Mouse (Mus musculus) limb, embryonic 10.5 days (tissue): ENCODE data around the gene Rdh14. TPM values are rescaled to one million over a fixed set of nuclear protein-coding genes. Genes with fewer than 3 reads are reported as not detected.
A peak's percentile ranks its signal among the peaks of the same experiment; 100 is the strongest.

Experiments used
- DNase-seq: peaks from one replicate; pipeline ENCODE4 v3.0.0-alpha.2; 2017; ENCODE audit warnings: low spot score
- H3K27ac ChIP-seq: fragments of 300-500 bp; sonication (generic); 2 replicates; pipeline ENCODE4 v1.5.1; 2016; ENCODE audit warnings: mild to moderate bottlenecking
- H3K27me3 ChIP-seq: fragments of 300-500 bp; sonication (generic); 2 replicates; pipeline ENCODE4 v1.6.1; 2016; ENCODE audit warnings: low read depth, mild to moderate bottlenecking; ENCODE audit not compliant: poor library complexity, severe bottlenecking
- H3K36me3 ChIP-seq: fragments of 300-500 bp; sonication (generic); 2 replicates; pipeline ENCODE4 v1.6.1; 2016; ENCODE audit warnings: mild to moderate bottlenecking, moderate library complexity
- H3K4me1 ChIP-seq: fragments of 300-500 bp; sonication (generic); 2 replicates; pipeline ENCODE4 v1.6.1; 2016
- H3K4me3 ChIP-seq: fragments of 300-500 bp; sonication (generic); 2 replicates; pipeline ENCODE4 v1.5.1; 2016; ENCODE audit warnings: mild to moderate bottlenecking, moderate library complexity
- H3K9me3 ChIP-seq: fragments of 300-500 bp; sonication (generic); replicated peaks from 2 replicates; pipeline ENCODE4 v1.6.1; 2016; ENCODE audit warnings: mild to moderate bottlenecking
- WGBS: fragments of 180-500 bp; shearing (Covaris S2); methylation state at CpG from one replicate; pipeline ENCODE4 v1.1.7; 2016; 5-methylcytosine and 5-hydroxymethylcytosine counted together
- polyA plus RNA-seq: library from polyadenylated mRNA; unstranded; fragments of >200 nt; fragmentation: Nextera tagmentation; extraction: Ambion mirVana; gene quantifications from 2 replicates; pipeline ENCODE4 v1.2.1, GENCODE M21; 2016

Gene Rdh14
- polyA plus RNA-seq, 1 experiment from 2014 or later: 24.5 TPM

DNA sequence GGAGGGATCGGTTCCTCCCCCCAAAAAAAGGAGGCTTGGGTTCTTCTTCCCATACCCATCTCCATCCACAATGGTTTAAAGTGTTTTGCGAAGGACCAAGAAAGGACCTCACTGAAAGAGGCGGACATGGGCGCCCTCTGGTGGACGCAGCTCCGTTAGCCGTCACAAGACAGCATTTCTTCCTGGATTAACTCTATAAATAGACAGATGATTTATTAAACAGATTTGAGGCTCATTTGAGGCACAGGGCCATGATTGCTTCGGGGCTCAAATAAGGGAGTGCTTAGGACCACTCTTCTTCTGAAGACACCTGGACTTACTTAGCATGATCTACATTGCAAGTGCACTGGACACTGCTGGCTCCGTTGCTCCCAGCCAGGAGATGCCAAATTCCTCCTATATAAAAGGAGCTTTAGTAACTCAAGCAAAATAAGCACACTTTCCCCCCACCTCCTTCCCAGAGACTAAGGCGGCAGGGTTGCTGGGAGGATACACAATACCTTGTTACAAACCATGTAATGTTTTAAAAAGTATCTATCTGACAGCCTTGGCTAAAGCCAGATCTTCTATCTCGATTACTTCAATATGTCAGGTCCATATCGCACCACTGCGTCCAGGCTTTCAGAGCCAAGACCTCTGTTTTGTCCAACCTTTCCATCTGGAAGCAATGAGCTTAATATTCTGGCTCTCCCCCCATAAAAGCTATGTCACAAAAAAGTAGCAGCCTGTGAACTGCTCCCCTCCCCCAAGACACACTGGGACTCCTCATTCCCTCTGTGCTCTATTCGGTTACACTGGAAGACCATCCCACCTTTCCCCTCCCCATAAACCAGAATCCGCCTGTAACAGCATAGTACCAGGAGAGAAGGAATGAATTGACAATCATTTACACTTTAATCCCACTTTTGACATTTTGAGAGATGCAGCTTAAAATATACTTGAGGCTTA, 47.8 kb downstream of the Rdh14 start:
- WGBS: 19% methylated on average over 15 of the region's 15 CpGs
- H3K9me3 ChIP-seq: no peaks in the 10 kb centered on the region
- peaks cover 22% of the 10 kb centered on the region for H3K4me1 ChIP-seq
- H3K27ac ChIP-seq: peak overlapping the region; percentile 19; the same call in 1 of the 2 replicates
- H3K27me3 ChIP-seq: peaks cover 5% of the 10 kb centered on the region; the same call in 1 of the 2 replicates
- H3K4me3 ChIP-seq: no peak overlapping the region
- peak; percentile 92 for DNase-seq
- H3K36me3 ChIP-seq: no peaks in the 10 kb centered on the region

- no peak overlapping the region for H3K4me3 ChIP-seq
- no peaks in the 10 kb centered on the region for H3K9me3 ChIP-seq
- peaks cover 5% of the 10 kb centered on the region; the same call in 1 of the 2 replicates for H3K27me3 ChIP-seq
- peaks cover 22% of the 10 kb centered on the region for H3K4me1 ChIP-seq
- H3K27ac ChIP-seq: no peak overlapping the region
- no peaks in the 10 kb centered on the region for H3K36me3 ChIP-seq
- WGBS: 45% methylated on average over 14 of the region's 14 CpGs
- no peak for DNase-seq
Measured at GRCm38 (mm10) chr12:10439483-10440235, 49.1 kb downstream of the Rdh14 start.

Other genes starting within 250 kb of the Rdh14 start
- gene Nt5c1b, start 20.8 kb upstream of the Rdh14 start, polyA plus RNA-seq: not detected in 2 replicates